Mouse (Mus musculus) lung, postnatal 0 days (tissue): ENCODE data around the gene Tanc1.

Experiments used
- CTCF ChIP-seq: IDR thresholded peaks from 2 replicates; pipeline ENCODE4 v1.5.1; 2016; ENCODE audit warnings: antibody characterized with exemption, mild to moderate bottlenecking
- EP300 ChIP-seq: IDR thresholded peaks from 2 replicates; pipeline ENCODE4 v1.6.1; 2016; ENCODE audit warnings: antibody characterized with exemption, mild to moderate bottlenecking, control low read depth

- TF ChIP-seq CTCF (no peak), EP300 (no peak)
Observed at GRCm38 (mm10) chr2:59731831-59732230, 120.0 kb downstream of the Tanc1 start.
